ENCODE assay signal across 27 mouse cellular contexts in genomic region chr14:25789207-25789606, GRCm38 (mm10). TPM values are rescaled to one million over a fixed set of nuclear protein-coding genes. Genes with fewer than 3 reads are reported as not detected.
DNase-seq lines count a peak whose midpoint lies in the region; ATAC-seq and TF ChIP-seq lines count a peak whose summit lies in the region.
"Had no signal": no experiment of that assay in that cellular context is flagged by ENCODE, and none has a peak within 500 bp of the region (broad histone marks: within the 10 kb centered on the region; RNA-seq: fewer than 3 reads in every experiment).

No protein-coding gene starts in this region.

- ATAC-seq in granulocyte monocyte progenitor cell, adult 5-6 weeks (replicated peaks; ENCODE audit: poor library complexity, severe bottlenecking): peak; percentile 86
- ATAC-seq: forebrain, embryonic 13.5 days; intestine, embryonic 15.5 days; liver, postnatal 0 days; midbrain, embryonic 15.5 days had no signal

- H3K9me3 ChIP-seq in MEL (replicated peaks; ENCODE audit: insufficient read depth, low read length): no peaks in the 10 kb centered on the region
- H3K9me3 ChIP-seq: embryonic facial prominence, embryonic 13.5 days; forebrain, embryonic 13.5 days; heart, embryonic 12.5 days; hindbrain, embryonic 15.5 days; intestine, embryonic 15.5 days; limb, embryonic 12.5 days; midbrain, embryonic 15.5 days; neural tube, embryonic 15.5 days had no signal

- H3K27ac ChIP-seq in MEL (ENCODE audit: control insufficient read depth, low read depth, low read length): no peak overlapping the region
- H3K27ac ChIP-seq: embryonic facial prominence, embryonic 13.5 days; forebrain, embryonic 13.5 days; hindbrain, embryonic 15.5 days; intestine, embryonic 15.5 days; limb, embryonic 12.5 days; midbrain, embryonic 15.5 days; neural tube, embryonic 15.5 days had no signal

- H3K36me3 ChIP-seq in MEL (ENCODE audit: control insufficient read depth in 1 of 2, insufficient read depth in 2 of 2, low read length in 2 of 2): peaks cover 0 to 15% of the 10 kb centered on the region in 2 experiments; a peak in 2 of 4 replicates
- H3K36me3 ChIP-seq: embryonic facial prominence, embryonic 13.5 days; heart, embryonic 12.5 days; hindbrain, embryonic 15.5 days; intestine, embryonic 15.5 days; limb, embryonic 12.5 days; midbrain, embryonic 15.5 days; neural tube, embryonic 15.5 days had no signal

- no peak for TF ChIP-seq POLR2A in MEL (IDR thresholded peaks at IDR 0.05; ENCODE audit: control insufficient read depth in 1 of 2, insufficient read depth in 1 of 2, low read depth in 1 of 2, low read length in 2 of 2, poor library complexity in 1 of 2)

- no peak overlapping the region for H3K9ac ChIP-seq in MEL (ENCODE audit: control insufficient read depth, low read depth, low read length, poor library complexity, severe bottlenecking)
- H3K9ac ChIP-seq: embryonic facial prominence, embryonic 13.5 days; forebrain, embryonic 13.5 days; heart, embryonic 12.5 days; hindbrain, embryonic 15.5 days; intestine, embryonic 15.5 days; limb, embryonic 12.5 days; liver, postnatal 0 days; midbrain, embryonic 15.5 days; neural tube, embryonic 15.5 days had no signal

- no peak for TF ChIP-seq CTCF in MEL (IDR thresholded peaks at IDR 0.05 in 2 of 3, conservative IDR thresholded peaks at IDR 0.05 in 1 of 3; ENCODE audit: control insufficient read depth in 1 of 3, insufficient read depth in 1 of 3, low read depth in 2 of 3, low read length in 3 of 3, poor library complexity in 1 of 3, severe bottlenecking in 1 of 3)

- H3K4me1 ChIP-seq in MEL (ENCODE audit: control insufficient read depth in 1 of 2, insufficient read depth in 2 of 2, low read length in 2 of 2): peaks cover 21 to 35% of the 10 kb centered on the region in 2 experiments
- H3K4me1 ChIP-seq: forebrain, embryonic 13.5 days; hindbrain, embryonic 15.5 days; midbrain, embryonic 15.5 days had no signal

- H3K4me3 ChIP-seq in MEL (ENCODE audit: control insufficient read depth in 1 of 2, insufficient read depth in 1 of 2, low read depth in 2 of 2, low read length in 2 of 2): no peak overlapping the region
- H3K4me3 ChIP-seq: embryonic facial prominence, embryonic 13.5 days; forebrain, embryonic 13.5 days; heart, embryonic 12.5 days; hindbrain, embryonic 15.5 days; intestine, embryonic 15.5 days; limb, embryonic 12.5 days; midbrain, embryonic 15.5 days; neural tube, embryonic 15.5 days had no signal

- H3K27me3 ChIP-seq in MEL (ENCODE audit: control insufficient read depth in 1 of 2, insufficient read depth in 2 of 2, low read length in 2 of 2): no peaks in the 10 kb centered on the region
- H3K27me3 ChIP-seq: embryonic facial prominence, embryonic 13.5 days; forebrain, embryonic 13.5 days; hindbrain, embryonic 15.5 days; intestine, embryonic 15.5 days; limb, embryonic 12.5 days; midbrain, embryonic 15.5 days; neural tube, embryonic 15.5 days had no signal

- intact Hi-C loops in heart, postnatal 14 days (cut with DNase I): no loop called here

- TF ChIP-seq RAD21 in MEL (IDR thresholded peaks at IDR 0.05; ENCODE audit: low read depth, low read length): no peak

- TF ChIP-seq EP300 in MEL (IDR thresholded peaks at IDR 0.05; ENCODE audit: low read depth in 1 of 2, low read length in 2 of 2): no peak

- peak; percentile 78 for DNase-seq in 416B (ENCODE audit: low read depth)
- DNase-seq in MEL (ENCODE audit: low read depth, low spot score): peak; percentile 37
- peak; percentile 50 to 57 for DNase-seq in monocyte, adult 2 months (ENCODE audit: low read depth in 1 of 2, low spot score in 2 of 2)
- DNase-seq in right cerebral cortex, postnatal 4 days: no peak
- no peak for DNase-seq in T-cell, adult 2 months (ENCODE audit: low spot score)
- no peak for DNase-seq in heart, postnatal 14 days
- DNase-seq: adrenal gland, postnatal 25 days; cerebellum, adult 18-20 months; cerebellum, postnatal 25 days; embryo, embryonic 11 days; heart, adult 18-20 months; heart, postnatal 10 days; kidney, adult 9 months; kidney, postnatal 14 days; liver, postnatal 0 days; lung, postnatal 14 days; spleen, adult 18-20 months; thymus, postnatal 14 days had no signal

- no peaks in the 10 kb centered on the region for H3K79me2 ChIP-seq in MEL (ENCODE audit: control insufficient read depth, insufficient read depth, low read length, poor library complexity)

TF ChIP-seq in MEL, 35 proteins besides CTCF, POLR2A, EP300 and RAD21:
- no peak for TF ChIP-seq ETS1 (IDR thresholded peaks at IDR 0.05; ENCODE audit: low read depth, low read length)
- TF ChIP-seq MAFK (IDR thresholded peaks at IDR 0.05; ENCODE audit: borderline replicate concordance, low read depth, low read length): no peak
- TF ChIP-seq USF2 (IDR thresholded peaks at IDR 0.05; ENCODE audit: borderline replicate concordance in 1 of 2, insufficient read depth in 1 of 2, low read depth in 1 of 2, low read length in 2 of 2): no peak
- TF ChIP-seq POLR2AphosphoS5 (IDR thresholded peaks at IDR 0.05; ENCODE audit: borderline replicate concordance, low read depth, low read length): no peak
- TF ChIP-seq GABPA (IDR thresholded peaks at IDR 0.05; ENCODE audit: low read depth, low read length): no peak
- no peak for TF ChIP-seq MYC (IDR thresholded peaks at IDR 0.05; ENCODE audit: low read depth, low read length)
- no peak for TF ChIP-seq ZKSCAN1 (IDR thresholded peaks at IDR 0.05; ENCODE audit: low read depth, low read length)
- TF ChIP-seq ELF1 (IDR thresholded peaks at IDR 0.05; ENCODE audit: low read depth, low read length): no peak
- TF ChIP-seq MAX (IDR thresholded peaks at IDR 0.05; ENCODE audit: low read length): no peak
- TF ChIP-seq HCFC1 (IDR thresholded peaks at IDR 0.05; ENCODE audit: low read depth, low read length): no peak
- TF ChIP-seq SIN3A (IDR thresholded peaks at IDR 0.05; ENCODE audit: low read length): no peak
- no peak for TF ChIP-seq MEF2A (IDR thresholded peaks at IDR 0.05; ENCODE audit: extremely low read depth, insufficient replicate concordance, low read depth, low read length, poor library complexity, severe bottlenecking)
- TF ChIP-seq ZMIZ1 (IDR thresholded peaks at IDR 0.05; ENCODE audit: low read depth, low read length): no peak

RNA-seq across cellular contexts. Expression of gene Zcchc24, which starts 20.4 kb away (rescaled TPM):
- total RNA-seq in MEL (2012; rRNA removed): 1.8 and 2.3 TPM in 2 replicates
- polyA plus RNA-seq in MEL (2012; ENCODE audit: insufficient read depth in 1 of 2, insufficient read length in 2 of 2, low read depth in 1 of 2, low replicate concordance in 2 of 2, missing spikeins in 1 of 2): 1 to 10 TPM in 1 of 2 experiments, not detected in 1; 8.7 TPM
- 0.54 and 1.5 TPM in 2 replicates for total RNA-seq in granulocyte monocyte progenitor cell, adult 5-6 weeks (2014; fragmentation: Nextera tagmentation)
- 1.3 and 1.6 TPM in 2 replicates for total RNA-seq in granulocyte monocyte progenitor cell, adult 5-6 weeks (2017)
- 10 to 100 TPM; 47.6 to 48.3 TPM for total RNA-seq in heart, postnatal 14 days (2021)

RNA-seq across cellular contexts. Expression of gene Anxa11, which starts 52.7 kb away (rescaled TPM):
- 7.3 and 7.6 TPM in 2 replicates for total RNA-seq in MEL (2012; rRNA removed)
- 10 to 100 TPM in 1 of 2 experiments, not detected in 1; 40.5 TPM for polyA plus RNA-seq in MEL (2012; ENCODE audit: insufficient read depth in 1 of 2, insufficient read length in 2 of 2, low read depth in 1 of 2, low replicate concordance in 2 of 2, missing spikeins in 1 of 2)
- total RNA-seq in granulocyte monocyte progenitor cell, adult 5-6 weeks (2014; fragmentation: Nextera tagmentation): 39.6 and 41.1 TPM in 2 replicates
- total RNA-seq in granulocyte monocyte progenitor cell, adult 5-6 weeks (2017): 7.2 and 9.7 TPM in 2 replicates
- total RNA-seq in heart, postnatal 14 days (2021): 10 to 100 TPM; 69.9 to 78.1 TPM

Comparison
In these comparisons a context has a peak if more than half of its experiments do, and no peak if none do; other contexts are left out.
1. DNase-seq: peak in 416B (single experiment), MEL (single experiment) and monocyte, adult 2 months (2 of 2); none in right cerebral cortex, postnatal 4 days (single experiment), T-cell, adult 2 months (single experiment) and heart, postnatal 14 days (0 of 2).
2. RNA of gene Zcchc24, which starts 20.4 kb away (total RNA-seq): 47.6 to 48.3 TPM in heart, postnatal 14 days; 1.8 to 2.3 TPM in MEL and 0.54 to 1.6 TPM in granulocyte monocyte progenitor cell, adult 5-6 weeks; every median in the first group is over 10 times any median in the second.